Mouse (Mus musculus): Measurements from ENCODE around the gene Zfp599. TPM values are rescaled to one million over a fixed set of nuclear protein-coding genes. Genes with fewer than 3 reads are reported as not detected.

Gene Zfp599
- polyA plus RNA-seq, 1 experiment, result 0.62 TPM

DNA sequence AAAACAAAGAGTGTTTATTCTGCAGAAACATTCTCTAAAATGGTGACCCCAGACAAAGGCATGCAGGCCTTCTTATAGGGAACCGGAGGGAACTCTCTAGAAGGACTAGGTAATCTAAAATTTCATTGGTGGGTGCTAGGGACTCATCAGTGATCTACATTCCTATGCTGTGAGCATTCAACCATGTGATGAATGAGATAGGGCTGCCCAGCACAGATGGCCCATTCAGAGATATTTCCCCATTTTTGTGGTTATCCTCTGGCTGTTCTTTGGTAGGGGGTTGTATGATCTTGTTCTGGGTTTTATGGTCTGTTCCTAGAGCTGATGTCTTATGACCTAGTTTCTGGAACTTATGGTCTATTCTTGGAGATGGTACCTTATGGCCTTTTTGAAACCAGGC, 9.2 kb upstream of the Zfp599 start:
- no peak for TF ChIP-seq CTCF (IDR thresholded peaks at IDR 0.05; ENCODE audit: borderline replicate concordance, control insufficient read depth, extremely low read depth, insufficient read depth, low read length, poor library complexity)
- TF ChIP-seq POLR2A (IDR thresholded peaks at IDR 0.05; ENCODE audit: control insufficient read depth, extremely low read depth, insufficient read depth, low read length, poor library complexity), result no peak
- H3K4me3 ChIP-seq (ENCODE audit: control insufficient read depth, insufficient read depth, low read length), result no peak overlapping the region
- H3K27me3 ChIP-seq (ENCODE audit: control insufficient read depth, insufficient read depth, low read length), result no peaks in the 10 kb centered on the region
- H3K4me1 ChIP-seq (replicated peaks; ENCODE audit: control insufficient read depth, insufficient read depth, low read length), result no peaks in the 10 kb centered on the region
- WGBS, result 98% methylated on average over 1 of the region's 1 CpGs
- no peak overlapping the region for H3K27ac ChIP-seq (ENCODE audit: control insufficient read depth, insufficient read depth, low read length)
- no peak for DNase-seq
- H3K36me3 ChIP-seq (ENCODE audit: control insufficient read depth, insufficient read depth, low read length), result no peaks in the 10 kb centered on the region

DNA sequence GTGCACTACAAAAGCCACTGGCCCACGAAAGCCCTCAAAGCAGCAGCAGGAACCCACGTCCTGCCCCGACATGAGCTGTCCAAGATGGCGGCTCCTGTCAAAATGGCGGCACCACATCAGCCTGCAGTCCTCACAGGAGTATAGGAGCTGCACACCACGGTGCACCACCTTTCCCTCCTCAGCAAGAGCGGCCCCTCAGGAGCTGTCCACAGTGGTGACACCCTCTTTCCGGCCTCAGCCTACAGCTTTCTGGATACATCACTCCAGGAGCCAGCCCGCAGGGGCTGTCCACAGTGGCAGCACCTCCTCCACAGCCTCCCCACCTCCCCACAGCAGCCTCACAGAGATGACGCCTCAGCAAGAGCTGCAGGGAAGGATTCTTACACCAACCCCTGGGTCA, 2.9 kb upstream of the Zfp599 start:
- Histone ChIP-seq H3K27me3 (ENCODE audit: control insufficient read depth, insufficient read depth, low read length) (no peaks in the 10 kb centered on the region), H3K27ac (ENCODE audit: control insufficient read depth, insufficient read depth, low read length) (no peak overlapping the region), H3K4me1 (replicated peaks; ENCODE audit: control insufficient read depth, insufficient read depth, low read length) (no peaks in the 10 kb centered on the region), H3K4me3 (ENCODE audit: control insufficient read depth, insufficient read depth, low read length) (no peak overlapping the region), H3K36me3 (ENCODE audit: control insufficient read depth, insufficient read depth, low read length) (no peaks in the 10 kb centered on the region)
- WGBS, result 95% methylated on average over 10 of the region's 10 CpGs
- DNase-seq, result no peak
- TF ChIP-seq POLR2A (IDR thresholded peaks at IDR 0.05; ENCODE audit: control insufficient read depth, extremely low read depth, insufficient read depth, low read length, poor library complexity) (no peak), CTCF (IDR thresholded peaks at IDR 0.05; ENCODE audit: borderline replicate concordance, control insufficient read depth, extremely low read depth, insufficient read depth, low read length, poor library complexity) (no peak)

DNA sequence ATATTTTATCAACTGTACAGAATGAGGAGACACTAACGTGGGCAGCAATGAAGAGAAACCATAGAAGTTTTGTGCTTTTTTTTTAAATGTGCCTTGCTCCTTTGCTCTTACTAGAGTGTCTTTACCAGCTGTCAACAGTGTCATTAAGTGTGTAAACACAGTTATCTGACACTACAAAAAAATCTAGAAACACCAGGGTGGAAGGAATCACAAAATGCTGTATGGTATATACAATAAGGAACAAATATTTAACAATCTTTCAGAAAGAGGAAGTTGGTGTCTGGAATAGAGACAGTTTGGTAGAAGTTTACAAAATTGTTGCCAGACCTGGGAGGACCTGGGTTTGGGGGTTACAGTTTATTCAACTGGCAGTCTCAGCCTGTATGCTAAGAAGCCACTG, 1.9 kb upstream of the Zfp599 start:
- Histone ChIP-seq H3K4me1 (replicated peaks; ENCODE audit: control insufficient read depth, insufficient read depth, low read length) (no peaks in the 10 kb centered on the region), H3K27ac (ENCODE audit: control insufficient read depth, insufficient read depth, low read length) (no peak overlapping the region), H3K4me3 (ENCODE audit: control insufficient read depth, insufficient read depth, low read length) (no peak overlapping the region), H3K27me3 (ENCODE audit: control insufficient read depth, insufficient read depth, low read length) (no peaks in the 10 kb centered on the region), H3K36me3 (ENCODE audit: control insufficient read depth, insufficient read depth, low read length) (no peaks in the 10 kb centered on the region)
- no peak for DNase-seq
- TF ChIP-seq CTCF (IDR thresholded peaks at IDR 0.05; ENCODE audit: borderline replicate concordance, control insufficient read depth, extremely low read depth, insufficient read depth, low read length, poor library complexity), result no peak
- no peak for TF ChIP-seq POLR2A (IDR thresholded peaks at IDR 0.05; ENCODE audit: control insufficient read depth, extremely low read depth, insufficient read depth, low read length, poor library complexity)
- whole genome bisulfite sequencing, result 87% methylated on average over 1 of the region's 1 CpGs

DNA sequence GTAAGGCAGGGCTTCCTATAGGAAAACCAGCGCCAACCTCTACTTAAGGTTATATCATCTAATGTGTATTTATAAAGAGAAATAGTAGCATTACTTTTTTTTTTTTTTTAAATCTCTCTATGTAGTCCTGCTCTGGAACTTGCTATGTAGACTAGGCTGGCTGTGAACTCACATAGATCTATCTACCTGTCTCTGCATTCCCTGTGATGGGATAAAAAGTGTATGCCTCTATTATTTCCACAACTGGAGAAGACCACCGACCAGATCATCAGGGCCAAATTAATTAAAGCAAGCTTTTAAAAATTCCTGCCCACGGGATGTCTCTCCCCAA, 362 bp upstream of the Zfp599 start:
- no peaks in the 10 kb centered on the region for H3K27me3 ChIP-seq (ENCODE audit: control insufficient read depth, insufficient read depth, low read length)
- H3K36me3 ChIP-seq (ENCODE audit: control insufficient read depth, insufficient read depth, low read length), result no peaks in the 10 kb centered on the region
- WGBS, result 36% methylated on average over 3 of the region's 3 CpGs
- H3K4me3 ChIP-seq (ENCODE audit: control insufficient read depth, insufficient read depth, low read length), result no peak overlapping the region
- TF ChIP-seq POLR2A (IDR thresholded peaks at IDR 0.05; ENCODE audit: control insufficient read depth, extremely low read depth, insufficient read depth, low read length, poor library complexity) (no peak), CTCF (IDR thresholded peaks at IDR 0.05; ENCODE audit: borderline replicate concordance, control insufficient read depth, extremely low read depth, insufficient read depth, low read length, poor library complexity) (no peak)
- no peaks in the 10 kb centered on the region for H3K4me1 ChIP-seq (replicated peaks; ENCODE audit: control insufficient read depth, insufficient read depth, low read length)
- no peak for DNase-seq
- no peak overlapping the region for H3K27ac ChIP-seq (ENCODE audit: control insufficient read depth, insufficient read depth, low read length)

DNA sequence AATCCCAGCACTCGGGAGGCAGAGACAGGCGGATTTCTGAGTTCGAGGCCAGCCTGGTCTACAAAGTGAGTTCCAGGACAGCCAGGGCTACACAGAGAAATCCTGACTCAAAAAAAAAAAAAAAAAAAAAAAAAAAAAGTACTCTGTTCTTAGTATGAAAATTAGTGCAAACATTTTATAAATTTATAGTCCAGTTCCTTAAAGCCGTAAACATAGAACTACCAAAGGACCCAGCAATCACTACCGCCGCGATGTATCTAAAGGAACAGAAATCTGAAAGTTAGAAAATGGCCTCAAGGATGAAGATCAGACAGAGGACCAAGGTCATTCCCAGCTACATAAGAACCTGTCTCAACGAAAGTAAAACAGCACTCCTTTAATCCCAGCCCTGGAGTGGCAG, 911 bp downstream of the Zfp599 start:
- H3K36me3 ChIP-seq (ENCODE audit: control insufficient read depth, insufficient read depth, low read length), result peaks cover 2% of the 10 kb centered on the region; the same call in 1 of the 2 replicates

DNA sequence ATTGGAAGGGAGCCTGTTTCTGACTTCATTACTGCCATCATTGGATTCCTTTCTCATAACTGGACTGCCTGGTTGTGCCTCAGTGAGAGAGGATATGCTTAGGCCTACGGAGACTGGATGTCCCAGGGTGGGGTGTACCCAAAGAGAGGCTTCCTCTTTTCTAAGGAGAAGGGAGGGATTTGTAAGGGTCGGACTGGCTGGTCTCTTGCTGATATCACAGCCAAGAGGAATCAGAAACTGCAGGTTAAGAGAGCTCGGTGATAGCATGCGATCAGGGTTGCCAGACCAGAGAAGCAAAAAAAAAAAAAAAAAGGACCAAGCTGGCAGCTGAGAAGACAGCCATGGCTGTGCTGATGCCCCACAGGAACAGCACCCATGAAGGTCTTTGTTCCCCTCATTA, 3.1 kb downstream of the Zfp599 start:
- 94% methylated on average over 4 of the region's 4 CpGs for WGBS

More for the DNA sequence above, 911 bp downstream of the Zfp599 start:
- 87% methylated on average over 8 of the region's 8 CpGs for WGBS
- Histone ChIP-seq H3K4me3 (ENCODE audit: control insufficient read depth, insufficient read depth, low read length) (no peak overlapping the region), H3K4me1 (replicated peaks; ENCODE audit: control insufficient read depth, insufficient read depth, low read length) (no peaks in the 10 kb centered on the region), H3K27ac (ENCODE audit: control insufficient read depth, insufficient read depth, low read length) (no peak overlapping the region), H3K27me3 (ENCODE audit: control insufficient read depth, insufficient read depth, low read length) (no peaks in the 10 kb centered on the region)
- DNase-seq, result no peak
- TF ChIP-seq POLR2A (IDR thresholded peaks at IDR 0.05; ENCODE audit: control insufficient read depth, extremely low read depth, insufficient read depth, low read length, poor library complexity), result no peak
- no peak for TF ChIP-seq CTCF (IDR thresholded peaks at IDR 0.05; ENCODE audit: borderline replicate concordance, control insufficient read depth, extremely low read depth, insufficient read depth, low read length, poor library complexity)

DNA sequence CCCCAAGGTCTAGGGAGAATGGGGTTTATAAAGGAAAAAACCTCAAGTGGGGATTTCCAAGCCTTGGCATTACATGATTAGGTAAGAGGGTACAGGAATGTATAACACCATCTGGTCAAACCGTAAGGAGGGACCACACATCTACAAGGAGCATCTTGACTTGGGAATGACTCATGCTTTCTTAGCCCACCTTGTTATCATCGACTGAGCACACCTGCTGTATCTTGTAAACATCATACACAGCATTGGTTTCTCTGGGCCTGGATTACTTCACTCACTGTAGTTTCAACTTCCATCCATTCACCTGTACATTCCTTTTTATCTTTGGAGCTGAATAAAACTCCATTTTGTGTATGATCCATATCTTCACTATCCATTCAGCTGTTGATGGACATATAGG, 15.5 kb downstream of the Zfp599 start:
- Histone ChIP-seq H3K27ac (ENCODE audit: control insufficient read depth, insufficient read depth, low read length) (no peak overlapping the region), H3K36me3 (ENCODE audit: control insufficient read depth, insufficient read depth, low read length) (peaks cover 44% of the 10 kb centered on the region), H3K4me1 (replicated peaks; ENCODE audit: control insufficient read depth, insufficient read depth, low read length) (no peaks in the 10 kb centered on the region), H3K4me3 (ENCODE audit: control insufficient read depth, insufficient read depth, low read length) (no peak overlapping the region), H3K27me3 (ENCODE audit: control insufficient read depth, insufficient read depth, low read length) (no peaks in the 10 kb centered on the region)
- no peak for DNase-seq
- 96% methylated on average over 2 of the region's 2 CpGs for WGBS
- TF ChIP-seq CTCF (IDR thresholded peaks at IDR 0.05; ENCODE audit: borderline replicate concordance, control insufficient read depth, extremely low read depth, insufficient read depth, low read length, poor library complexity) (no peak), POLR2A (IDR thresholded peaks at IDR 0.05; ENCODE audit: control insufficient read depth, extremely low read depth, insufficient read depth, low read length, poor library complexity) (no peak)

More for the DNA sequence above, 3.1 kb downstream of the Zfp599 start:
- no peak for DNase-seq
- Histone ChIP-seq H3K27me3 (ENCODE audit: control insufficient read depth, insufficient read depth, low read length) (no peaks in the 10 kb centered on the region), H3K4me3 (ENCODE audit: control insufficient read depth, insufficient read depth, low read length) (no peak overlapping the region), H3K4me1 (replicated peaks; ENCODE audit: control insufficient read depth, insufficient read depth, low read length) (no peaks in the 10 kb centered on the region), H3K36me3 (ENCODE audit: control insufficient read depth, insufficient read depth, low read length) (peaks cover 17% of the 10 kb centered on the region), H3K27ac (ENCODE audit: control insufficient read depth, insufficient read depth, low read length) (no peak overlapping the region)
- no peak for TF ChIP-seq POLR2A (IDR thresholded peaks at IDR 0.05; ENCODE audit: control insufficient read depth, extremely low read depth, insufficient read depth, low read length, poor library complexity)
- TF ChIP-seq CTCF (IDR thresholded peaks at IDR 0.05; ENCODE audit: borderline replicate concordance, control insufficient read depth, extremely low read depth, insufficient read depth, low read length, poor library complexity), result no peak
